Mouse (Mus musculus) spleen, adult 2 months (tissue): ENCODE data around the gene Rgn.

Source experiments
- CTCF ChIP-seq: fragments of 200-500 bp; IDR thresholded peaks from 2 replicates; pipeline ENCODE4 v1.5.1; 2011; ENCODE audit warnings: mild to moderate bottlenecking, inconsistent platforms; ENCODE audit not compliant: insufficient read depth, insufficient read length, insufficient replicate concordance; ENCODE audit errors: extremely low read depth
- POLR2A ChIP-seq: fragments of 200-500 bp; IDR thresholded peaks from 2 replicates; pipeline ENCODE4 v1.6.1; 2011; ENCODE audit warnings: low read depth, low read length, inconsistent platforms

DNA sequence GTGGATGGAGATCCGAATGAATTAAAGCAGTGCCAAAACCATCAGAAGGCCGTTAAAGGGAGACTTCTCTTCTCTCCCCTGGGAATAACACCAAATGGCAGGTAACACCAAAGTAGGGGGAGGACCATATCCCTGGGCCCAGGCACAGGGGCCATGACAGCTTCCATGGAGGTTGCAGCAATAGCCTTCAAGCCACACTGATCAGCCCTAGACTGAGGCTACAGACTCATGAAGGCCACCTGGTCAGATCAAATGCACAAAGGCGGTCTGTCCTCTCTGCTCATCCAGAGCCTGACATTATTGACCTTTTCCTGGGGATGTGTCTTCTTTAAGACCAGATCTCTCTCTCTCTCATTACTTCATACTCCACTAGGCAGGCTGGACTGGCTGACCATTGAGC is 5.7 kb upstream of the Rgn start:
- TF ChIP-seq POLR2A (no peak), CTCF (no peak)
